Mouse (Mus musculus): ENCODE data around the gene Tmtc4. TPM values are rescaled to one million over a fixed set of nuclear protein-coding genes. Genes with fewer than 3 reads are reported as not detected.

The Tmtc4 gene
- total and polyA plus RNA-seq, 3 experiments, result 1.4 to 3.3 (median 2.7) TPM

- H3K4me2 ChIP-seq (ENCODE audit: insufficient read depth, low read depth, poor library complexity, severe bottlenecking), result no peak overlapping the region
- dilution Hi-C loops (cut with MboI; ENCODE audit: extremely low pct_ligation_motif_present, extremely low pct_unique_long_range_greater_than_20kb, low sequenced_read_pairs), result no loop called here
Measured at GRCm38 (mm10) chr14:122978871-122979270, 5.0 kb downstream of the Tmtc4 start.

GRCm38 (mm10) chr14:122977797-122978140 is 6.1 kb downstream of the Tmtc4 start:
- no peak overlapping the region for H3K9ac ChIP-seq (ENCODE audit: insufficient read depth, low read depth)
- H3K27ac ChIP-seq (ENCODE audit: insufficient read depth, low read depth), result no peak overlapping the region
- dilution Hi-C loops (cut with MboI; ENCODE audit: extremely low pct_ligation_motif_present, extremely low pct_unique_long_range_greater_than_20kb, low sequenced_read_pairs) (no loop called here), in situ Hi-C loops (cut with MboI; ENCODE audit: low pct_ligation_motif_present, low pct_unique_long_range_greater_than_20kb, low sequenced_read_pairs) (no loop called here)
- no peaks in the 10 kb centered on the region for H3K9me3 ChIP-seq (replicated peaks; ENCODE audit: low read length)
- DNase-seq (ENCODE audit: extremely low read depth), result no peak
- no peaks in the 10 kb centered on the region for H3K79me2 ChIP-seq (replicated peaks; ENCODE audit: control insufficient read depth, extremely low read depth, insufficient read depth, poor library complexity, severe bottlenecking)
- H3K4me2 ChIP-seq (ENCODE audit: insufficient read depth, low read depth, poor library complexity, severe bottlenecking), result no peak overlapping the region
- no peak for TF ChIP-seq GABPA (IDR thresholded peaks at IDR 0.05; ENCODE audit: insufficient replicate concordance, low read depth, low read length)
- TF ChIP-seq BHLHE40 (IDR thresholded peaks at IDR 0.05; ENCODE audit: low read depth, low read length), result no peak
- no peak for TF ChIP-seq ZKSCAN1 (IDR thresholded peaks at IDR 0.05; ENCODE audit: borderline replicate concordance, low read depth, low read length)
- no peak for TF ChIP-seq PAX5 (IDR thresholded peaks at IDR 0.05; ENCODE audit: low read length)
- TF ChIP-seq ZNF384 (IDR thresholded peaks at IDR 0.05; ENCODE audit: low read depth, low read length), result no peak
- H3K36me3 ChIP-seq (replicated peaks in 1 of 2; ENCODE audit: control insufficient read depth in 1 of 2, insufficient read depth in 1 of 2, low read length in 1 of 2), result no peaks in the 10 kb centered on the region
- H3K4me3 ChIP-seq (replicated peaks in 1 of 3; ENCODE audit: low read depth in 2 of 3, low read length in 2 of 3, poor library complexity in 1 of 3), result no peak overlapping the region
- peaks cover 6 to 29% of the 10 kb centered on the region in 2 experiments; a peak in 3 of 4 replicates for H3K4me1 ChIP-seq (ENCODE audit: control insufficient read depth in 1 of 2, insufficient read depth in 2 of 2)
- peaks cover 17% of the 10 kb centered on the region for H3K27me3 ChIP-seq (replicated peaks)

More at GRCm38 (mm10) chr14:122978871-122979270, 5.0 kb downstream of the Tmtc4 start:
- Histone ChIP-seq H3K27ac (ENCODE audit: insufficient read depth, low read depth) (no peak overlapping the region), H3K4me1 (ENCODE audit: control insufficient read depth in 1 of 2, insufficient read depth in 2 of 2) (peaks cover 6 to 32% of the 10 kb centered on the region in 2 experiments; a peak in 3 of 4 replicates), H3K36me3 (replicated peaks in 1 of 2; ENCODE audit: control insufficient read depth in 1 of 2, insufficient read depth in 1 of 2, low read length in 1 of 2) (no peaks in the 10 kb centered on the region), H3K9ac (ENCODE audit: insufficient read depth, low read depth) (no peak overlapping the region), H3K79me2 (replicated peaks; ENCODE audit: control insufficient read depth, extremely low read depth, insufficient read depth, poor library complexity, severe bottlenecking) (no peaks in the 10 kb centered on the region), H3K4me3 (replicated peaks in 1 of 3; ENCODE audit: low read depth in 2 of 3, low read length in 2 of 3, poor library complexity in 1 of 3) (no peak overlapping the region), H3K9me3 (replicated peaks; ENCODE audit: low read length) (no peaks in the 10 kb centered on the region), H3K27me3 (replicated peaks) (peaks cover 17% of the 10 kb centered on the region)
- TF ChIP-seq PAX5 (IDR thresholded peaks at IDR 0.05; ENCODE audit: low read length), result no peak
- TF ChIP-seq ZNF384 (IDR thresholded peaks at IDR 0.05; ENCODE audit: low read depth, low read length), result no peak
- no peak for TF ChIP-seq USF2 (conservative IDR thresholded peaks at IDR 0.05; ENCODE audit: low read depth, low read length)
- no peak for TF ChIP-seq MAX (IDR thresholded peaks at IDR 0.05; ENCODE audit: low read length)
- TF ChIP-seq ELF1 (IDR thresholded peaks at IDR 0.05; ENCODE audit: low read depth, low read length), result no peak
- no peak for TF ChIP-seq IRF4 (IDR thresholded peaks at IDR 0.05; ENCODE audit: low read depth, low read length)
- no peak for TF ChIP-seq POLR2AphosphoS2 (IDR thresholded peaks at IDR 0.05; ENCODE audit: low read depth, low read length)
- no peak for TF ChIP-seq MAZ (IDR thresholded peaks at IDR 0.05; ENCODE audit: low read depth, low read length)
- no peak for TF ChIP-seq UBTF (IDR thresholded peaks at IDR 0.05; ENCODE audit: low read depth, low read length)
- TF ChIP-seq EP300 (IDR thresholded peaks at IDR 0.05; ENCODE audit: low read length), result no peak
- TF ChIP-seq JUN (IDR thresholded peaks at IDR 0.05; ENCODE audit: insufficient read depth, low read depth, low read length), result no peak
- no peak for TF ChIP-seq CHD1 (IDR thresholded peaks at IDR 0.05; ENCODE audit: low read depth, low read length)
- no peak for TF ChIP-seq ETS1 (conservative IDR thresholded peaks at IDR 0.05; ENCODE audit: low read depth, low read length)
- no peak for TF ChIP-seq CHD2 (IDR thresholded peaks at IDR 0.05; ENCODE audit: low read length)
- no peak for TF ChIP-seq NELFE (IDR thresholded peaks at IDR 0.05; ENCODE audit: low read depth, low read length)
- no peak for TF ChIP-seq USF1 (IDR thresholded peaks at IDR 0.05; ENCODE audit: low read depth, low read length)
- no peak for TF ChIP-seq RCOR1 (conservative IDR thresholded peaks at IDR 0.05; ENCODE audit: low read depth, low read length)
- DNase-seq (ENCODE audit: extremely low read depth), result no peak
- in situ Hi-C loops (cut with MboI; ENCODE audit: low pct_ligation_motif_present, low pct_unique_long_range_greater_than_20kb, low sequenced_read_pairs), result no loop called here

Data from CH12.LX (cell line).